Mouse (Mus musculus): Measurements from ENCODE around the gene C130060K24Rik. TPM values are rescaled to one million over a fixed set of nuclear protein-coding genes. Genes with fewer than 3 reads are reported as not detected.

Gene C130060K24Rik
- 0.06 TPM in 2 replicates for polyA plus RNA-seq (2016; fragmentation: Nextera tagmentation; extraction: Ambion mirVana)

DNA sequence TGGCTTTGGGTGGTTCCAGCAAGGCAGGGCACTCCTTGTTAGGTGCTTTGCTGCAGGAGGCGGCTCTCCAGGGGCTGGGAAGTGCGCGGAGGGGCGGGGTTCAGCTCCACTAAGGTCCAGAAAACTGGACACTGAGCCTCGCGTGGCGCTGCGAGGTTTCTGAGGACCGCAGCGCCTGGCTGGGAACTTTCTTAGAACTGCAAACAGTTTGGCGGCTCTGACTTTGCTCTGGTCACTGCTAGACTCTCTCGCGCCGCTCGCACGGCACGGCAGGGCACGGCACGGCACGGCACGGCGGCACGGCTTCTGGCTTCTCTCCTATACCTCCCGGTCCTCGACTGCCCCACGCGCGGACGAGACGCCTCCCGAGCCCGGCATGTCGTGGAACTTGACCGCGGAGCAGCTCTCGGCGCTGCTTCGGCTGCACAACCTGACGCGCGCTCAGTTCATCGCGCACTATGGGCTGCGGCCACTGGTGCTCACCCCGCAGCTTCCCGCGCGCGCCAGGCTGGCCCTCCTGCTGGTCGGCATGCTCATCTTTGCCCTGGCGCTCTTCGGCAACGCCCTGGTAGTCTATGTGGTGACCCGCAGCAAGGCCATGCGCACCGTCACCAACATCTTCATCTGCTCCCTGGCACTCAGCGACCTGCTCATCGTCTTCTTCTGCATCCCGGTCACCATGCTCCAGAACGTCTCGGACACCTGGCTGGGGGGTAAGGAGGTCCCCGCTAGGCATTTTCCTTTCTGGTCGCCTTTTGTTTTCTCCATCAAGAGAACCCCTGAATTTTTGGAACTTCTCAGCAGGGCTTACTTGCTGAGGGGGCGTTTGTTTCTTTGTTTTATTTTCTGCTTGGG is at the start of gene C130060K24Rik:
C130060K24Rik (plus strand) TSS at position 188 of the 855 bp plus-strand sequence.
- Histone ChIP-seq H3K27ac (no peak within 1 kb of the TSS), H3K4me3 (replicated peaks) (peak within 1 kb of the TSS; percentile 58)

GRCm38 (mm10) chr6:65334246-65334645 is 46.7 kb upstream of the C130060K24Rik start:
- Histone ChIP-seq H3K9ac (replicated peaks) (no peak overlapping the region), H3K27ac (no peak overlapping the region), H3K27me3 (no peaks in the 10 kb centered on the region), H3K4me1 (replicated peaks) (no peaks in the 10 kb centered on the region), H3K4me2 (no peak overlapping the region), H3K9me3 (no peaks in the 10 kb centered on the region), H3K4me3 (replicated peaks) (no peak overlapping the region), H3K36me3 (no peaks in the 10 kb centered on the region)
- 84% methylated on average over 1 of the region's 1 CpGs for WGBS
- no peak for ATAC-seq (ENCODE audit: insufficient number of reproducible peaks, insufficient read depth, low FRiP score, low TSS enrichment, low read depth)

More for the DNA sequence above, at the start of gene C130060K24Rik:
- H3K4me2 ChIP-seq = peak within 1 kb of the TSS; percentile 96
- H3K9ac ChIP-seq (replicated peaks) = peak within 1 kb of the TSS; percentile 56
- H3K4me1 ChIP-seq (replicated peaks) = 0 out of 2 replicates have a peak, but pooled peaks cover 4% of the 10 kb centered on the region
- H3K27me3 ChIP-seq = peaks cover 22% of the 10 kb centered on the region
- H3K9me3 ChIP-seq = no peaks in the 10 kb centered on the region
- H3K36me3 ChIP-seq = no peaks in the 10 kb centered on the region
- ATAC-seq (ENCODE audit: insufficient number of reproducible peaks, insufficient read depth, low FRiP score, low TSS enrichment, low read depth) = peak; percentile 68
- WGBS = under 1% methylated on average over 64 of the region's 64 CpGs

DNA sequence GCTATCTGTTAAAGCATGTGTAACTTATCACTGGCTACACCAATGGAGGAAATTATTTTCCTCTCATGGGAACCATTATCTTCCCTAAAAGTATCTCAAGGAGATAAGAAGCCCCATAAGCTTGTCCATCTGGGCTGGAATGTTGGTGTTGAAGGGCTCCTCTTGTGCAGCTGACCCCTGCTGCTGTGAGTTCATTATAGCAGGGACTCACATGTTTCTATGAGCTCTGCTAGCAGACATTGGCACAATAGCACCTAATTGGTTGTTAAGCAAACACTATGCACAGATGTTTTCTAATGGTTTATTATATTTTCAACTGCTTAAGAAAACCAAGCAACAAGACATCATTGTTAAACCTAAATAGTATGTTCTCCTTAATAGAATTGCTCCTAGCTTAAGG is 41.5 kb upstream of the C130060K24Rik start:
- Histone ChIP-seq H3K4me2 (no peak overlapping the region), H3K4me1 (replicated peaks) (no peaks in the 10 kb centered on the region), H3K27ac (no peak overlapping the region), H3K9me3 (no peaks in the 10 kb centered on the region), H3K27me3 (no peaks in the 10 kb centered on the region), H3K36me3 (no peaks in the 10 kb centered on the region), H3K9ac (replicated peaks) (no peak overlapping the region), H3K4me3 (replicated peaks) (no peak overlapping the region)
- no peak for ATAC-seq (ENCODE audit: insufficient number of reproducible peaks, insufficient read depth, low FRiP score, low TSS enrichment, low read depth)

- Histone ChIP-seq H3K9me3 (no peaks in the 10 kb centered on the region), H3K9ac (replicated peaks) (no peak overlapping the region), H3K4me1 (replicated peaks) (no peaks in the 10 kb centered on the region), H3K36me3 (no peaks in the 10 kb centered on the region), H3K4me3 (replicated peaks) (no peak overlapping the region), H3K27me3 (no peaks in the 10 kb centered on the region), H3K27ac (no peak overlapping the region), H3K4me2 (no peak overlapping the region)
- 86% methylated on average over 4 of the region's 4 CpGs for whole genome bisulfite sequencing
- ATAC-seq (ENCODE audit: insufficient number of reproducible peaks, insufficient read depth, low FRiP score, low TSS enrichment, low read depth) = no peak
These were observed 39.5 kb upstream of the C130060K24Rik start for GRCm38 (mm10) chr6:65341360-65341759.

GRCm38 (mm10) chr6:65347736-65348135 is 33.2 kb upstream of the C130060K24Rik start:
- Histone ChIP-seq H3K9me3 (no peaks in the 10 kb centered on the region), H3K4me3 (replicated peaks) (no peak overlapping the region), H3K4me1 (replicated peaks) (no peaks in the 10 kb centered on the region), H3K27ac (no peak overlapping the region), H3K27me3 (no peaks in the 10 kb centered on the region), H3K9ac (replicated peaks) (no peak overlapping the region), H3K36me3 (no peaks in the 10 kb centered on the region), H3K4me2 (no peak overlapping the region)
- ATAC-seq (ENCODE audit: insufficient number of reproducible peaks, insufficient read depth, low FRiP score, low TSS enrichment, low read depth) = no peak
- WGBS = 86% methylated on average over 8 of the region's 8 CpGs

- Histone ChIP-seq H3K36me3 (no peaks in the 10 kb centered on the region), H3K4me3 (replicated peaks) (no peak overlapping the region), H3K9ac (replicated peaks) (no peak overlapping the region), H3K27me3 (no peaks in the 10 kb centered on the region), H3K4me2 (no peak overlapping the region), H3K9me3 (no peaks in the 10 kb centered on the region), H3K27ac (no peak overlapping the region), H3K4me1 (replicated peaks) (no peaks in the 10 kb centered on the region)
- 62% methylated on average over 5 of the region's 5 CpGs for WGBS
- ATAC-seq (ENCODE audit: insufficient number of reproducible peaks, insufficient read depth, low FRiP score, low TSS enrichment, low read depth) = no peak
These were observed 32.6 kb upstream of the C130060K24Rik start for GRCm38 (mm10) chr6:65348255-65348654.

- Histone ChIP-seq H3K27ac (no peak overlapping the region), H3K27me3 (no peaks in the 10 kb centered on the region), H3K4me2 (no peak overlapping the region), H3K9me3 (no peaks in the 10 kb centered on the region), H3K9ac (replicated peaks) (no peak overlapping the region), H3K4me1 (replicated peaks) (no peaks in the 10 kb centered on the region), H3K4me3 (replicated peaks) (no peak overlapping the region), H3K36me3 (no peaks in the 10 kb centered on the region)
- 78% methylated on average over 4 of the region's 4 CpGs for WGBS
- ATAC-seq (ENCODE audit: insufficient number of reproducible peaks, insufficient read depth, low FRiP score, low TSS enrichment, low read depth) = no peak
These were observed 29.3 kb upstream of the C130060K24Rik start for GRCm38 (mm10) chr6:65351622-65352021.

DNA sequence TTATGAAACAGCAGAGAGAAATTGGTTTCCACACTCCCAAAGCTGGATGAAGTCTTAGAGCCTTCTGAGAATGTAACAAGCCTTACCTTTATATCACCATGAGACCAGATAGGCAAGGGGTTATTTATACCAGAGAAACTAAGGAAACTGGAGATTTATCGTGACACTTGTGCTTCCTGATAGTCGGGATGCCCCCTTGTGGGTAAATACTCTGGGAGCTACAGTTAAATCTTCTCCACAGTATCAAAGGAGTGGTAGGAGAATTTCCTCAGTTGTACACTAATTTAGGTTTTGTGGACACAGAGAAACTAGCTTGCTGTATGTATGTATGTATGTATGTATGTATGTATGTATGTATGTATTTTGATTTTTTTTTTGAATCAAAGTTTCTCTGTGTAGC is 5.0 kb upstream of the C130060K24Rik start:
- WGBS = 60% methylated on average over 2 of the region's 2 CpGs
- H3K27ac ChIP-seq = no peak overlapping the region
- H3K9me3 ChIP-seq = no peaks in the 10 kb centered on the region
- peaks cover 10% of the 10 kb centered on the region for H3K27me3 ChIP-seq
- no peaks in the 10 kb centered on the region for H3K36me3 ChIP-seq
- no peak overlapping the region for H3K9ac ChIP-seq (replicated peaks)
- H3K4me3 ChIP-seq (replicated peaks) = no peak overlapping the region
- H3K4me2 ChIP-seq = no peak overlapping the region
- 0 out of 2 replicates have a peak, but pooled peaks cover 3% of the 10 kb centered on the region for H3K4me1 ChIP-seq (replicated peaks)
- no peak for ATAC-seq (ENCODE audit: insufficient number of reproducible peaks, insufficient read depth, low FRiP score, low TSS enrichment, low read depth)

DNA sequence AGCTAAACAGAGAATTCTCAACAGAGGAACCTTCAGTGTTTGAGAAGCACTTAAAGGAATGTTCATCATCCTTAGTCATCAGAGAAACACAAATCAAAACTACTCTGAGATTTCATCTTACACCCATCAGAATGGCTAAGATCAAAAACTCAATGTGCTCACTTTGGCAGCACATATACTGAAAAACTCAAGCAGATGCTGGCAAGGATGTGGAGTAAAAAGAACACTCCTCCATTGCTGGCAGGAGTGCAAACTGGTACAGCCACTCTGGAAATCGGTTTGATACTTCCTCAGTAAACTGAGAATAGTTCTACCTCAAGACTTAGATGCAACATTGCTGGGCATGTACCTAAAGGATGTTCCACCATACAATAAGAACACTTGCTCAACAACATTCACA is 41.0 kb downstream of the C130060K24Rik start:
- 79% methylated on average over 1 of the region's 1 CpGs for WGBS

GRCm38 (mm10) chr6:65427065-65427464 is 46.2 kb downstream of the C130060K24Rik start:
- WGBS = 66% methylated on average over 8 of the region's 8 CpGs
- no peak for ATAC-seq (ENCODE audit: insufficient number of reproducible peaks, insufficient read depth, low FRiP score, low TSS enrichment, low read depth)
- Histone ChIP-seq H3K4me2 (no peak overlapping the region), H3K27ac (no peak overlapping the region), H3K9ac (replicated peaks) (no peak overlapping the region), H3K27me3 (no peaks in the 10 kb centered on the region), H3K4me3 (replicated peaks) (no peak overlapping the region), H3K36me3 (no peaks in the 10 kb centered on the region), H3K4me1 (replicated peaks) (no peaks in the 10 kb centered on the region), H3K9me3 (no peaks in the 10 kb centered on the region)

More for the DNA sequence above, 41.0 kb downstream of the C130060K24Rik start:
- Histone ChIP-seq H3K9me3 (no peaks in the 10 kb centered on the region), H3K4me2 (no peak overlapping the region), H3K4me1 (replicated peaks) (no peaks in the 10 kb centered on the region), H3K9ac (replicated peaks) (no peak overlapping the region), H3K4me3 (replicated peaks) (no peak overlapping the region), H3K27ac (no peak overlapping the region), H3K36me3 (no peaks in the 10 kb centered on the region), H3K27me3 (no peaks in the 10 kb centered on the region)
- ATAC-seq (ENCODE audit: insufficient number of reproducible peaks, insufficient read depth, low FRiP score, low TSS enrichment, low read depth) = no peak

- no peak overlapping the region for H3K27ac ChIP-seq
- H3K4me2 ChIP-seq = no peak overlapping the region
- H3K4me1 ChIP-seq (replicated peaks) = no peaks in the 10 kb centered on the region
- H3K27me3 ChIP-seq = no peaks in the 10 kb centered on the region
- 90% methylated on average over 5 of the region's 5 CpGs for WGBS
- H3K4me3 ChIP-seq (replicated peaks) = no peak overlapping the region
- no peak overlapping the region for H3K9ac ChIP-seq (replicated peaks)
- no peak for ATAC-seq (ENCODE audit: insufficient number of reproducible peaks, insufficient read depth, low FRiP score, low TSS enrichment, low read depth)
- no peaks in the 10 kb centered on the region for H3K36me3 ChIP-seq
- H3K9me3 ChIP-seq = no peaks in the 10 kb centered on the region
These were observed 52.3 kb downstream of the C130060K24Rik start for GRCm38 (mm10) chr6:65433159-65433558.

- H3K4me2 ChIP-seq = no peak overlapping the region
- no peaks in the 10 kb centered on the region for H3K36me3 ChIP-seq
- H3K27me3 ChIP-seq = no peaks in the 10 kb centered on the region
- ATAC-seq (ENCODE audit: insufficient number of reproducible peaks, insufficient read depth, low FRiP score, low TSS enrichment, low read depth) = no peak
- H3K27ac ChIP-seq = no peak overlapping the region
- no peaks in the 10 kb centered on the region for H3K4me1 ChIP-seq (replicated peaks)
- no peak overlapping the region for H3K4me3 ChIP-seq (replicated peaks)
- no peak overlapping the region for H3K9ac ChIP-seq (replicated peaks)
- no peaks in the 10 kb centered on the region for H3K9me3 ChIP-seq
These were observed 72.6 kb downstream of the C130060K24Rik start for GRCm38 (mm10) chr6:65453465-65453864.

Data from limb, embryonic 12.5 days (tissue).